Mouse (Mus musculus) heart, adult 8-10 months (tissue): ENCODE measurements around the gene Actl6b. TPM values are rescaled to one million over a fixed set of nuclear protein-coding genes. Genes with fewer than 3 reads are reported as not detected.

Experiments
- DNase-seq: peaks from one replicate; pipeline ENCODE4 v3.0.0; 2022; ENCODE audit warnings: low spot score
- total RNA-seq, 4 experiments: library from RNA; stranded (reverse); gene quantifications; 2 replicates each; pipeline ENCODE4 v1.2.4; 2022

Gene Actl6b
- total RNA-seq, 4 experiments from 2014 or later: not detected

- no peak for DNase-seq
Observed at GRCm38 (mm10) chr5:137562965-137563364, 9.6 kb downstream of the Actl6b start.

GRCm38 (mm10) chr5:137565744-137566143 is 12.4 kb downstream of the Actl6b start:
- no peak for DNase-seq

GRCm38 (mm10) chr5:137566416-137566815 is 13.1 kb downstream of the Actl6b start:
- no peak for DNase-seq

GRCm38 (mm10) chr5:137568223-137568798 is 15.0 kb downstream of the Actl6b start:
- no peak for DNase-seq

GRCm38 (mm10) chr5:137569031-137569430 is 15.7 kb downstream of the Actl6b start:
- no peak for DNase-seq

- peak; percentile 31 for DNase-seq
Observed at GRCm38 (mm10) chr5:137569665-137570064, 16.3 kb downstream of the Actl6b start, which contains the start of gene Tfr2. Tfr2 (plus strand) TSS chr5:137569840.

GRCm38 (mm10) chr5:137570181-137570580 is 16.9 kb downstream of the Actl6b start:
- DNase-seq: no peak

GRCm38 (mm10) chr5:137570691-137571586 is 17.6 kb downstream of the Actl6b start:
- no peak for DNase-seq

- DNase-seq: peak; percentile 19
Observed at GRCm38 (mm10) chr5:137574470-137574901, 21.2 kb downstream of the Actl6b start.

- no peak for DNase-seq
Observed at GRCm38 (mm10) chr5:137580246-137580645, 26.9 kb downstream of the Actl6b start.

GRCm38 (mm10) chr5:137582702-137583101 is 29.4 kb downstream of the Actl6b start:
- no peak for DNase-seq

GRCm38 (mm10) chr5:137583670-137584169 is 30.4 kb downstream of the Actl6b start:
- DNase-seq: peak; percentile 19

GRCm38 (mm10) chr5:137584976-137585375 is 31.7 kb downstream of the Actl6b start:
- peak; percentile 78 for DNase-seq

GRCm38 (mm10) chr5:137590507-137590906 is 37.2 kb downstream of the Actl6b start:
- no peak for DNase-seq

- no peak for DNase-seq
Observed at GRCm38 (mm10) chr5:137595921-137596320, 42.6 kb downstream of the Actl6b start.

- DNase-seq: no peak
Observed at GRCm38 (mm10) chr5:137596601-137597261, 43.4 kb downstream of the Actl6b start.

GRCm38 (mm10) chr5:137597625-137598024 is 44.3 kb downstream of the Actl6b start:
- DNase-seq: no peak

GRCm38 (mm10) chr5:137598100-137598826 is 44.9 kb downstream of the Actl6b start:
- no peak for DNase-seq

GRCm38 (mm10) chr5:137599600-137599999 is 46.3 kb downstream of the Actl6b start:
- no peak for DNase-seq

GRCm38 (mm10) chr5:137600281-137600618 is 46.9 kb downstream of the Actl6b start:
- no peak for DNase-seq

- peak; percentile 97 for DNase-seq
Observed at GRCm38 (mm10) chr5:137600619-137601364, 47.5 kb downstream of the Actl6b start, which contains the start of gene Mospd3. Mospd3 (minus strand) TSS chr5:137601058.
